Mouse (Mus musculus) hindbrain, embryonic 10.5 days (tissue): Measurements from ENCODE around the gene Tpst2. TPM values are rescaled to one million over a fixed set of nuclear protein-coding genes. Genes with fewer than 3 reads are reported as not detected.

Experiments used
- DNase-seq: peaks from one replicate; pipeline ENCODE4 v3.0.0-alpha.2; 2017; ENCODE audit warnings: low spot score
- H3K27ac ChIP-seq: fragments of 300-500 bp; sonication (generic); 2 replicates; pipeline ENCODE4 v1.5.1; 2016; ENCODE audit warnings: mild to moderate bottlenecking, moderate library complexity
- H3K27me3 ChIP-seq: fragments of 300-500 bp; sonication (generic); 2 replicates; pipeline ENCODE4 v1.6.1; 2016; ENCODE audit warnings: mild to moderate bottlenecking; ENCODE audit not compliant: poor library complexity, insufficient read depth, severe bottlenecking
- H3K36me3 ChIP-seq: fragments of 300-500 bp; sonication (generic); 2 replicates; pipeline ENCODE4 v1.6.1; 2016; ENCODE audit warnings: mild to moderate bottlenecking, moderate library complexity
- H3K4me1 ChIP-seq: fragments of 300-500 bp; sonication (generic); replicated peaks from 2 replicates; pipeline ENCODE4 v1.6.1; 2016; ENCODE audit warnings: mild to moderate bottlenecking
- H3K4me3 ChIP-seq: fragments of 300-500 bp; sonication (generic); 2 replicates; pipeline ENCODE4 v1.5.1; 2016; ENCODE audit warnings: mild to moderate bottlenecking, moderate library complexity
- H3K9me3 ChIP-seq: fragments of 300-500 bp; sonication (generic); 2 replicates; pipeline ENCODE4 v1.6.1; 2016; ENCODE audit warnings: mild to moderate bottlenecking, moderate library complexity
- WGBS: fragments of 180-500 bp; shearing (Covaris S2); methylation state at CpG from one replicate; pipeline ENCODE4 v1.1.7; 2016; 5-methylcytosine and 5-hydroxymethylcytosine counted together
- polyA plus RNA-seq: library from polyadenylated mRNA; unstranded; fragments of >200 nt; fragmentation: Nextera tagmentation; extraction: Ambion mirVana; gene quantifications from 2 replicates; pipeline ENCODE4 v1.2.1, GENCODE M21; 2016

Gene Tpst2
- polyA plus RNA-seq, 1 experiment from 2014 or later, result 37.2 TPM

- no peaks in the 10 kb centered on the region for H3K9me3 ChIP-seq
- WGBS, result 82% methylated on average over 11 of the region's 11 CpGs
- H3K36me3 ChIP-seq, result no peaks in the 10 kb centered on the region
- no peak for DNase-seq
- H3K4me3 ChIP-seq, result no peak overlapping the region
- peaks cover 53% of the 10 kb centered on the region for H3K4me1 ChIP-seq
- H3K27ac ChIP-seq, result no peak overlapping the region
- H3K27me3 ChIP-seq, result no peaks in the 10 kb centered on the region
Observed at GRCm38 (mm10) chr5:112286984-112287641, 10.6 kb downstream of the Tpst2 start.

GRCm38 (mm10) chr5:112287652-112288051, 11.2 kb downstream of the Tpst2 start:
- Histone ChIP-seq H3K4me1 (peaks cover 53% of the 10 kb centered on the region), H3K4me3 (no peak overlapping the region), H3K27me3 (no peaks in the 10 kb centered on the region), H3K27ac (0 out of 2 replicates have a peak overlapping the region, but pooled peaks have one; percentile 45), H3K9me3 (no peaks in the 10 kb centered on the region), H3K36me3 (no peaks in the 10 kb centered on the region)
- no peak for DNase-seq
- 92% methylated on average over 2 of the region's 2 CpGs for WGBS

- H3K4me3 ChIP-seq, result no peak overlapping the region
- no peak for DNase-seq
- H3K9me3 ChIP-seq, result no peaks in the 10 kb centered on the region
- H3K36me3 ChIP-seq, result no peaks in the 10 kb centered on the region
- H3K27me3 ChIP-seq, result no peaks in the 10 kb centered on the region
- peak overlapping the region; percentile 45; the same call in 1 of the 2 replicates for H3K27ac ChIP-seq
- peaks cover 51% of the 10 kb centered on the region for H3K4me1 ChIP-seq
- 84% methylated on average over 9 of the region's 9 CpGs for WGBS
Observed at GRCm38 (mm10) chr5:112288193-112289141, 12.0 kb downstream of the Tpst2 start.

- WGBS, result 90% methylated on average over 8 of the region's 8 CpGs
- Histone ChIP-seq H3K4me3 (no peak overlapping the region), H3K27ac (no peak overlapping the region), H3K36me3 (no peaks in the 10 kb centered on the region), H3K27me3 (no peaks in the 10 kb centered on the region), H3K4me1 (peaks cover 50% of the 10 kb centered on the region), H3K9me3 (no peaks in the 10 kb centered on the region)
- no peak for DNase-seq
Observed at GRCm38 (mm10) chr5:112289236-112289635, 12.7 kb downstream of the Tpst2 start.

GRCm38 (mm10) chr5:112289819-112290535, 13.5 kb downstream of the Tpst2 start:
- 86% methylated on average over 16 of the region's 16 CpGs for WGBS
- DNase-seq, result no peak

GRCm38 (mm10) chr5:112290536-112290880, 14.0 kb downstream of the Tpst2 start:
- DNase-seq, result no peak
- 93% methylated on average over 8 of the region's 8 CpGs for WGBS
- no peaks in the 10 kb centered on the region for H3K36me3 ChIP-seq
- H3K4me3 ChIP-seq, result no peak overlapping the region
- H3K27me3 ChIP-seq, result no peaks in the 10 kb centered on the region
- H3K4me1 ChIP-seq, result peaks cover 56% of the 10 kb centered on the region
- H3K9me3 ChIP-seq, result no peaks in the 10 kb centered on the region
- no peak overlapping the region for H3K27ac ChIP-seq

More at GRCm38 (mm10) chr5:112289819-112290535, 13.5 kb downstream of the Tpst2 start:
- no peaks in the 10 kb centered on the region for H3K36me3 ChIP-seq
- H3K27ac ChIP-seq, result no peak overlapping the region
- no peak overlapping the region for H3K4me3 ChIP-seq
- no peaks in the 10 kb centered on the region for H3K9me3 ChIP-seq
- no peaks in the 10 kb centered on the region for H3K27me3 ChIP-seq
- peaks cover 54% of the 10 kb centered on the region for H3K4me1 ChIP-seq

- H3K27ac ChIP-seq, result no peak overlapping the region
- DNase-seq, result no peak
- 87% methylated on average over 5 of the region's 5 CpGs for WGBS
- no peaks in the 10 kb centered on the region for H3K27me3 ChIP-seq
- no peak overlapping the region for H3K4me3 ChIP-seq
- H3K9me3 ChIP-seq, result no peaks in the 10 kb centered on the region
- H3K4me1 ChIP-seq, result peaks cover 67% of the 10 kb centered on the region
- no peaks in the 10 kb centered on the region for H3K36me3 ChIP-seq
Observed at GRCm38 (mm10) chr5:112291866-112292265, 15.4 kb downstream of the Tpst2 start.

- Histone ChIP-seq H3K4me1 (peaks cover 72% of the 10 kb centered on the region), H3K27me3 (no peaks in the 10 kb centered on the region), H3K27ac (0 out of 2 replicates have a peak overlapping the region, but pooled peaks have one; percentile 9), H3K9me3 (no peaks in the 10 kb centered on the region), H3K4me3 (no peak overlapping the region), H3K36me3 (no peaks in the 10 kb centered on the region)
- 82% methylated on average over 17 of the region's 17 CpGs for WGBS
- DNase-seq, result no peak
Observed at GRCm38 (mm10) chr5:112292343-112292980, 16.0 kb downstream of the Tpst2 start.

GRCm38 (mm10) chr5:112293800-112294199, 17.3 kb downstream of the Tpst2 start:
- no peak overlapping the region for H3K4me3 ChIP-seq

GRCm38 (mm10) chr5:112294696-112295095, 18.2 kb downstream of the Tpst2 start:
- no peak for DNase-seq
- Histone ChIP-seq H3K27ac (peak overlapping the region; percentile 72), H3K36me3 (no peaks in the 10 kb centered on the region), H3K27me3 (no peaks in the 10 kb centered on the region), H3K4me1 (peaks cover 69% of the 10 kb centered on the region), H3K9me3 (no peaks in the 10 kb centered on the region), H3K4me3 (no peak overlapping the region)
- WGBS, result 65% methylated on average over 4 of the region's 4 CpGs

More at GRCm38 (mm10) chr5:112293800-112294199, 17.3 kb downstream of the Tpst2 start:
- Histone ChIP-seq H3K4me1 (peaks cover 64% of the 10 kb centered on the region), H3K27me3 (no peaks in the 10 kb centered on the region), H3K36me3 (no peaks in the 10 kb centered on the region), H3K27ac (no peak overlapping the region), H3K9me3 (no peaks in the 10 kb centered on the region)
- no peak for DNase-seq
- 86% methylated on average over 2 of the region's 2 CpGs for WGBS

- Histone ChIP-seq H3K4me1 (peaks cover 71% of the 10 kb centered on the region), H3K27ac (peak overlapping the region; percentile 72), H3K4me3 (no peak overlapping the region), H3K27me3 (no peaks in the 10 kb centered on the region), H3K9me3 (no peaks in the 10 kb centered on the region), H3K36me3 (no peaks in the 10 kb centered on the region)
- DNase-seq, result no peak
- WGBS, result 31% methylated on average over 8 of the region's 8 CpGs
Observed at GRCm38 (mm10) chr5:112295162-112295561, 18.7 kb downstream of the Tpst2 start.

GRCm38 (mm10) chr5:112295564-112295963, 19.1 kb downstream of the Tpst2 start:
- DNase-seq, result no peak
- Histone ChIP-seq H3K4me1 (peaks cover 75% of the 10 kb centered on the region), H3K27ac (0 out of 2 replicates have a peak overlapping the region, but pooled peaks have one; percentile 2), H3K9me3 (no peaks in the 10 kb centered on the region), H3K36me3 (no peaks in the 10 kb centered on the region), H3K27me3 (no peaks in the 10 kb centered on the region), H3K4me3 (no peak overlapping the region)
- 51% methylated on average over 8 of the region's 8 CpGs for WGBS
